Comparison of ENCODE assay signal across 8 mouse cellular contexts in genomic region chr9:15279649-15280490, GRCm38 (mm10). TPM values are rescaled to one million over a fixed set of nuclear protein-coding genes. Genes with fewer than 3 reads are reported as not detected.
DNase-seq lines count a peak whose midpoint lies in the region; ATAC-seq and TF ChIP-seq lines count a peak whose summit lies in the region.

Med17 (minus strand) TSS chr9:15279931.

- H3K4me2 ChIP-seq in kidney, embryonic 14.5 days (replicated peaks; ENCODE audit: low read depth, low read length), result peak within 1 kb of the TSS; percentile 61
- peak within 1 kb of the TSS; percentile 55 for H3K4me2 ChIP-seq in limb, embryonic 15.5 days

- peak; percentile 97 for ATAC-seq in kidney, embryonic 14.5 days (ENCODE audit: low FRiP score, low TSS enrichment)
- ATAC-seq in limb, embryonic 15.5 days (ENCODE audit: insufficient number of reproducible peaks, low FRiP score, low TSS enrichment, low read depth), result peak; percentile 95

- peak; percentile 96 for DNase-seq in A20 (ENCODE audit: low read depth, low spot score)
- DNase-seq in heart, adult 9 months (ENCODE audit: low spot score in 2 of 2), result peak; percentile 92 to 93
- DNase-seq in monocyte, adult 2 months (ENCODE audit: low read depth in 1 of 2, low spot score in 2 of 2), result peak; percentile 82 to 89
- DNase-seq in spleen, postnatal 36 days (ENCODE audit: low spot score in 2 of 2), result peak; percentile 92

- peaks cover 15% of the 10 kb centered on the region for H3K36me3 ChIP-seq in kidney, embryonic 14.5 days (ENCODE audit: control insufficient read depth, insufficient read depth, low read length)
- peaks cover 24% of the 10 kb centered on the region for H3K36me3 ChIP-seq in limb, embryonic 15.5 days

- H3K9me3 ChIP-seq in kidney, embryonic 14.5 days (ENCODE audit: control insufficient read depth, low read length), result no peaks in the 10 kb centered on the region
- H3K9me3 ChIP-seq in limb, embryonic 15.5 days, result no peaks in the 10 kb centered on the region

- no peaks in the 10 kb centered on the region for H3K27me3 ChIP-seq in kidney, embryonic 14.5 days (ENCODE audit: control insufficient read depth, insufficient read depth, low read length)
- H3K27me3 ChIP-seq in limb, embryonic 15.5 days, result no peaks in the 10 kb centered on the region

- H3K9ac ChIP-seq in kidney, embryonic 14.5 days (ENCODE audit: low read depth, low read length), result peak within 1 kb of the TSS; percentile 97
- H3K9ac ChIP-seq in limb, embryonic 15.5 days, result peak within 1 kb of the TSS; percentile 89

- H3K4me1 ChIP-seq in bone marrow macrophage, adult 2 months (ENCODE audit: control insufficient read depth, insufficient read depth, low read length), result peaks cover 7% of the 10 kb centered on the region
- H3K4me1 ChIP-seq in embryonic fibroblast, embryonic 13.5 days (ENCODE audit: control insufficient read depth, insufficient read depth, low read length), result no peaks in the 10 kb centered on the region; the same call in 1 of the 2 replicates
- 0 out of 2 replicates have a peak, but pooled peaks cover 10% of the 10 kb centered on the region for H3K4me1 ChIP-seq in kidney, embryonic 14.5 days (ENCODE audit: control insufficient read depth, insufficient read depth, low read length)
- peaks cover 21% of the 10 kb centered on the region for H3K4me1 ChIP-seq in limb, embryonic 15.5 days

- TF ChIP-seq POLR2A in bone marrow macrophage, adult 2 months (IDR thresholded peaks at IDR 0.05; ENCODE audit: borderline replicate concordance, low read depth, low read length), result no peak
- TF ChIP-seq POLR2A in embryonic fibroblast, embryonic 13.5 days (IDR thresholded peaks at IDR 0.05; ENCODE audit: low read depth, low read length), result peak; percentile 88

- H3K27ac ChIP-seq in bone marrow macrophage, adult 2 months (ENCODE audit: insufficient read depth, low read depth, low read length), result peak within 1 kb of the TSS; percentile 71
- peak within 1 kb of the TSS; percentile 73 for H3K27ac ChIP-seq in embryonic fibroblast, embryonic 13.5 days (ENCODE audit: insufficient read depth, low read length)
- H3K27ac ChIP-seq in kidney, embryonic 14.5 days (ENCODE audit: low read depth, low read length), result peak within 1 kb of the TSS; percentile 91
- peak within 1 kb of the TSS; percentile 89 for H3K27ac ChIP-seq in limb, embryonic 15.5 days

- TF ChIP-seq CTCF in bone marrow macrophage, adult 2 months (IDR thresholded peaks at IDR 0.05; ENCODE audit: low read depth, low read length), result no peak
- TF ChIP-seq CTCF in embryonic fibroblast, embryonic 13.5 days (IDR thresholded peaks at IDR 0.05; ENCODE audit: borderline replicate concordance, insufficient read depth, low read length), result no peak

- H3K4me3 ChIP-seq in bone marrow macrophage, adult 2 months (ENCODE audit: insufficient read depth, low read length), result peak within 1 kb of the TSS; percentile 81
- H3K4me3 ChIP-seq in embryonic fibroblast, embryonic 13.5 days (ENCODE audit: insufficient read depth, low read length), result peak within 1 kb of the TSS; percentile 92
- H3K4me3 ChIP-seq in kidney, embryonic 14.5 days (ENCODE audit: low read length), result peak within 1 kb of the TSS; percentile 96
- peak within 1 kb of the TSS; percentile 85 for H3K4me3 ChIP-seq in limb, embryonic 15.5 days

- WGBS in kidney, embryonic 14.5 days, result 1% methylated on average over 57 of the region's 57 CpGs
- under 1% methylated on average over 57 of the region's 57 CpGs for WGBS in limb, embryonic 15.5 days

RNA-seq across cellular contexts. Expression of gene Med17, which starts in this region (rescaled TPM):
- polyA plus RNA-seq in bone marrow macrophage, adult 2 months (2012; ENCODE audit: insufficient read depth, insufficient read length, missing spikeins), result 66.1 and 70.6 TPM in 2 replicates
- polyA plus RNA-seq in embryonic fibroblast, embryonic 13.5 days (2011; ENCODE audit: insufficient read length, low read depth, missing spikeins), result 45.7 and 49.6 TPM in 2 replicates
- polyA plus RNA-seq in kidney, embryonic 14.5 days (2014; fragmentation: Nextera tagmentation; extraction: Ambion mirVana), result 32.4 and 40.2 TPM in 2 replicates
- 29.9 and 32.7 TPM in 2 replicates for polyA plus RNA-seq in limb, embryonic 15.5 days (2015; fragmentation: Nextera tagmentation; extraction: Ambion mirVana)

Comparison
In these comparisons a context has a peak if more than half of its experiments do, and no peak if none do; other contexts are left out.
1. Peak in every context shown above with its lines: DNase-seq, ATAC-seq, H3K4me3 ChIP-seq and H3K27ac ChIP-seq.